Mouse (Mus musculus): ENCODE measurements around the gene Dnase1. TPM values are rescaled to one million over a fixed set of nuclear protein-coding genes. Genes with fewer than 3 reads are reported as not detected.
A peak's percentile ranks its signal among the peaks of the same experiment; 100 is the strongest.

Gene Dnase1
- total and polyA plus RNA-seq, 3 experiments = not detected

DNA sequence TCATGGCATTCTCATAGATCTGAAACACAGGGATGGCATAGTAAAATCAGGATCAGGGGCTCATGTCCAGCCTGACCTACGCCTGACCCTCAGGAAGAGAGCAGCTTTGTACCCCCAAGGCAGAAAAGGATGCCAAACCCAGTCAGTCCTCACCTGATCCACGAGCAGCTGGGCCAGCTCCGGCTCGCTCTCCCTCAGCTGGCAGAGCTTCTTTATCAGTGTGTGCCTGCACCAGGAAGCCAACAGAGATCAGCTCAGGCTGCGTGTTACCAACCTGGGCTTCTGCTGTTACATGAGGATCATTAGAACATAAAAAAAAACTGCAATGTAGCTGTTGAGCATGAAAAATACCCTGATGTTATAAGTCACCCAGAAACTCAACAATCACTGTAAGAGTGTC lies 3.5 kb downstream of the Dnase1 start:
- H3K36me3 ChIP-seq (ENCODE audit: control insufficient read depth, insufficient read depth, low read length) = no peaks in the 10 kb centered on the region
- no peaks in the 10 kb centered on the region for H3K27me3 ChIP-seq (ENCODE audit: control insufficient read depth, insufficient read depth, low read length)
- no peaks in the 10 kb centered on the region for H3K4me1 ChIP-seq (ENCODE audit: control insufficient read depth, insufficient read depth, low read length)
- H3K4me3 ChIP-seq = no peak overlapping the region
- H3K9ac ChIP-seq (ENCODE audit: low read depth, low read length) = no peak overlapping the region
- intact Hi-C loops (cut with DNase I) = no loop called here
- H3K79me2 ChIP-seq (replicated peaks; ENCODE audit: control insufficient read depth, insufficient read depth, low read length) = no peaks in the 10 kb centered on the region
- no peak for TF ChIP-seq POLR2A (IDR thresholded peaks at IDR 0.05; ENCODE audit: insufficient read depth, low read depth, low read length)
- no peak for TF ChIP-seq CTCF (IDR thresholded peaks at IDR 0.05)
- TF ChIP-seq EP300 (IDR thresholded peaks at IDR 0.05; ENCODE audit: insufficient read depth, low read depth, low read length) = no peak
- WGBS = 90% methylated on average over 5 of the region's 5 CpGs
- no peak for DNase-seq
- H3K27ac ChIP-seq = no peak overlapping the region

DNA sequence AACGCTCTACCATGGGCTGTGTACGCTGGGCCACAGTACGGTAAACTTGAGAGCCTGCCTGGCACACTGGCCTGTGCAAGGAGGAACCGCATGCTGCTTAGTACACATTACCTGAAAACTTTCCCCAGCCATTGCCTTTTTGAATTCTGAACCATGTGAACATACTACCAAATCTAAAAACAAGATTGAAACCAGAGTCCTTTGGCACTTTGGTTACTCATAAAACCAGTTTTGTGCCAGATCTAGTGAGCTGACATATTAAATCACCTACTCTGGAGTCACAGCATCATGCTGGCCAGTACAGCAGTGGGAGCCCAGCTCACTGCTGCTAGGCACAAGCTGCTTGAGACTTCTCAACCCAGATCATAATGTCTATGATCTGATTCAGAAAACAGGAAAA lies 4.9 kb downstream of the Dnase1 start:
- Histone ChIP-seq H3K27ac (no peak overlapping the region), H3K4me1 (ENCODE audit: control insufficient read depth, insufficient read depth, low read length) (no peaks in the 10 kb centered on the region), H3K36me3 (ENCODE audit: control insufficient read depth, insufficient read depth, low read length) (no peaks in the 10 kb centered on the region), H3K27me3 (ENCODE audit: control insufficient read depth, insufficient read depth, low read length) (no peaks in the 10 kb centered on the region), H3K79me2 (replicated peaks; ENCODE audit: control insufficient read depth, insufficient read depth, low read length) (no peaks in the 10 kb centered on the region), H3K9ac (ENCODE audit: low read depth, low read length) (no peak overlapping the region), H3K4me3 (no peak overlapping the region)
- intact Hi-C loops (cut with DNase I) = no loop called here
- no peak for DNase-seq
- no peak for TF ChIP-seq POLR2A (IDR thresholded peaks at IDR 0.05; ENCODE audit: insufficient read depth, low read depth, low read length)
- no peak for TF ChIP-seq EP300 (IDR thresholded peaks at IDR 0.05; ENCODE audit: insufficient read depth, low read depth, low read length)
- TF ChIP-seq CTCF (IDR thresholded peaks at IDR 0.05) = no peak
- WGBS = 98% methylated on average over 4 of the region's 4 CpGs

DNA sequence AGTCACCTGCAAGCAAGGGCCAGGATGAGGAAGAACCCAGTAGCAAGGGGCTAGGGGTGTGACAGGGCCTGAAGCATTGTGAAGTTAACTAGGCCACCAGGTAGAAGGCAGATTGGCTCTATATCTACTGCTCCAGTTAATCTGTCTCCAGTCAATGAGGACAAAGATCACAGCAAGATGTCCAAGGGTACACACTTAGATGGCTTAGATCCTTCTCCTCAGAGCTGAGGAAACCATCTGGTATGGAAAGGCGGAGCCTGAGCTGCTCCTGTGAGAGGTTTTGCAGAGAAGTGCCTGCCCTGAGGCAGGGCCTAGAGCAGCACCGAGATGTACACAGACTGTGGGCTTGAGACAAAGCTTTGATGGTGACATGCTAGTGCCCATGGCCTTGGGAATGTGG lies 7.4 kb downstream of the Dnase1 start:
- TF ChIP-seq CTCF (IDR thresholded peaks at IDR 0.05) (no peak), EP300 (IDR thresholded peaks at IDR 0.05; ENCODE audit: insufficient read depth, low read depth, low read length) (no peak), POLR2A (IDR thresholded peaks at IDR 0.05; ENCODE audit: insufficient read depth, low read depth, low read length) (no peak)
- no peak overlapping the region for H3K4me3 ChIP-seq
- no peaks in the 10 kb centered on the region for H3K27me3 ChIP-seq (ENCODE audit: control insufficient read depth, insufficient read depth, low read length)
- H3K36me3 ChIP-seq (ENCODE audit: control insufficient read depth, insufficient read depth, low read length) = no peaks in the 10 kb centered on the region
- H3K4me1 ChIP-seq (ENCODE audit: control insufficient read depth, insufficient read depth, low read length) = no peaks in the 10 kb centered on the region
- H3K27ac ChIP-seq = no peak overlapping the region
- no peak overlapping the region for H3K9ac ChIP-seq (ENCODE audit: low read depth, low read length)
- intact Hi-C loops (cut with DNase I) = no loop called here
- no peak for DNase-seq
- 90% methylated on average over 2 of the region's 2 CpGs for WGBS
- no peaks in the 10 kb centered on the region for H3K79me2 ChIP-seq (replicated peaks; ENCODE audit: control insufficient read depth, insufficient read depth, low read length)

DNA sequence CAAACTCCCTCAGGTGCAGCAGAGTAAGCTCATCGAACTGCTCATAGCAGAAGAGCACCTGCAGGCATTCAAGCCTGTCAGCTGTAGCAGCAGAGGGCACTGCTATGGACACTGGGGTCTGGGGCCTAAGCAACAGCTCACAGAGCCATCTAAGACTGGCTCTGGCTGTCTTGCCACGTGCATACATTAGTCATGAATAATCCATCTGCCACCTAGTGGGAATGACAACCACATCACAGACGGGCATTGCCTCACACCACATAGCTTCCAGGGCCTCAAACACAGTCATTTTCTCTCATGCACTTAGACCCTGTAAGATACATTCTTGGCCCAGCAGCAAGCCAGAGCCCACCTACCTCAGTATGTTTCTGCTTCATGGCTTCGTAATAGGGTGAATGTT lies 8.8 kb downstream of the Dnase1 start:
- 86% methylated on average over 4 of the region's 4 CpGs for WGBS
- no peak for TF ChIP-seq POLR2A (IDR thresholded peaks at IDR 0.05; ENCODE audit: insufficient read depth, low read depth, low read length)
- TF ChIP-seq EP300 (IDR thresholded peaks at IDR 0.05; ENCODE audit: insufficient read depth, low read depth, low read length) = no peak
- no peak for TF ChIP-seq CTCF (IDR thresholded peaks at IDR 0.05)
- H3K36me3 ChIP-seq (ENCODE audit: control insufficient read depth, insufficient read depth, low read length) = no peaks in the 10 kb centered on the region
- intact Hi-C loops (cut with DNase I) = no loop called here
- DNase-seq = no peak
- no peak overlapping the region for H3K4me3 ChIP-seq
- H3K9ac ChIP-seq (ENCODE audit: low read depth, low read length) = no peak overlapping the region
- no peak overlapping the region for H3K27ac ChIP-seq
- no peaks in the 10 kb centered on the region for H3K27me3 ChIP-seq (ENCODE audit: control insufficient read depth, insufficient read depth, low read length)
- H3K4me1 ChIP-seq (ENCODE audit: control insufficient read depth, insufficient read depth, low read length) = no peaks in the 10 kb centered on the region
- H3K79me2 ChIP-seq (replicated peaks; ENCODE audit: control insufficient read depth, insufficient read depth, low read length) = no peaks in the 10 kb centered on the region

DNA sequence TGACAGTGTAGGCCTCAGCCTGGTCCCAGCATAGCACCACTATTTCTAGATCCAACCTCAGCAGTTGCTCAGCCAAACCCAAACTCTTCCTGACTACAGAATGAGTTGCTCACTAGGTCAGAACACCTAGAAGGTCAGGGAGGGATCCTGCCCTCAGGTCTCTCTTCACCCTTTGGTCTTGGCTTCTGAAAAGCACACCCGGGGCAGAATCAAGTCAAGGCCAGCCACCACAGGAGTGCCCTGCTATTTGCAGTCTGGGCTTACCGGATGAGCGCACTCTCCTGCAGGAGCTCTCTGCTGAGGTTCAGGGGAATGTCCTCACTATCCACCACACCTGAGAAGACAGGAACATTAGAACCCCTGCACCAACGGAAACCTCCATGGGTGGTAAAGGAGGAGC lies 15.9 kb downstream of the Dnase1 start:
- TF ChIP-seq CTCF (IDR thresholded peaks at IDR 0.05) = no peak
- no peak for TF ChIP-seq POLR2A (IDR thresholded peaks at IDR 0.05; ENCODE audit: insufficient read depth, low read depth, low read length)
- Histone ChIP-seq H3K27ac (no peak overlapping the region), H3K27me3 (ENCODE audit: control insufficient read depth, insufficient read depth, low read length) (no peaks in the 10 kb centered on the region), H3K79me2 (replicated peaks; ENCODE audit: control insufficient read depth, insufficient read depth, low read length) (no peaks in the 10 kb centered on the region), H3K4me3 (no peak overlapping the region), H3K4me1 (ENCODE audit: control insufficient read depth, insufficient read depth, low read length) (no peaks in the 10 kb centered on the region), H3K9ac (ENCODE audit: low read depth, low read length) (no peak overlapping the region), H3K36me3 (ENCODE audit: control insufficient read depth, insufficient read depth, low read length) (no peaks in the 10 kb centered on the region)
- WGBS = 90% methylated on average over 4 of the region's 4 CpGs
- intact Hi-C loops (cut with DNase I) = no loop called here
- no peak for DNase-seq

DNA sequence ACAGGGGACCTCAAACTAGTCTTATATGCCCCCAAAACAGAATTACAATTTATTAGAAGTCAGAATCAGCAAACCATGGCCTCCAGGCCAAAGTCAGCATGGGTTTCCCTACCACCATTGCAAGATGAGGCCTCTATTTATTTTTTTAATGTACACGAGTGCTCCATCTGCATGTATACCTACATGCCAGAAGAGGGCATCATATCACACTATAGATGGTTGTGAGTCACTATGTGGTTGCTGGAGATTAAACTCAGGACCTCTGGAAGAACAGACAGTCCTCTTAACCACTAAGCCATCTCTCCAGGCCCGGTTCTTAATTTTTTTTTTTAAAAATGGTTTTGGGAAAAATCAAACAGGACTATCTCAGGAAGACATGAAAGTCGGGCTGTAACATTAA lies 17.1 kb downstream of the Dnase1 start:
- Histone ChIP-seq H3K27me3 (ENCODE audit: control insufficient read depth, insufficient read depth, low read length) (no peaks in the 10 kb centered on the region), H3K27ac (no peak overlapping the region), H3K4me3 (no peak overlapping the region), H3K36me3 (ENCODE audit: control insufficient read depth, insufficient read depth, low read length) (no peaks in the 10 kb centered on the region), H3K79me2 (replicated peaks; ENCODE audit: control insufficient read depth, insufficient read depth, low read length) (no peaks in the 10 kb centered on the region), H3K4me1 (ENCODE audit: control insufficient read depth, insufficient read depth, low read length) (no peaks in the 10 kb centered on the region), H3K9ac (ENCODE audit: low read depth, low read length) (no peak overlapping the region)
- 85% methylated on average over 3 of the region's 3 CpGs for WGBS
- intact Hi-C loops (cut with DNase I) = no loop called here
- DNase-seq = no peak
- TF ChIP-seq POLR2A (IDR thresholded peaks at IDR 0.05; ENCODE audit: insufficient read depth, low read depth, low read length) = no peak
- 0 out of 2 replicates have a peak, but pooled peaks have one; percentile 9 for TF ChIP-seq CTCF (IDR thresholded peaks at IDR 0.05)
- TF ChIP-seq EP300 (IDR thresholded peaks at IDR 0.05; ENCODE audit: insufficient read depth, low read depth, low read length) = no peak

All from heart, adult 2 months (tissue).